Mouse (Mus musculus) stomach, postnatal 0 days (tissue): ENCODE results near the gene Cpped1. TPM values are rescaled to one million over a fixed set of nuclear protein-coding genes. Genes with fewer than 3 reads are reported as not detected.
A peak's percentile ranks its signal among the peaks of the same experiment; 100 is the strongest.

Experiments used
- ATAC-seq: fragments of 200-750 bp; cut with Nextera tagmentation; 2 replicates; pipeline ENCODE4 v1.8.0; 2017; ENCODE audit not compliant: low FRiP score, low TSS enrichment
- DNase-seq: peaks from one replicate; pipeline ENCODE4 v3.0.0-alpha.2; 2016; ENCODE audit warnings: low spot score
- H3K27ac ChIP-seq: fragments of 300-500 bp; sonication (generic); replicated peaks from 2 replicates; pipeline ENCODE4 v1.5.1; 2014; ENCODE audit warnings: mild to moderate bottlenecking, control low read depth
- H3K27me3 ChIP-seq: fragments of 300-500 bp; sonication (generic); 2 replicates; pipeline ENCODE4 v1.6.1; 2014; ENCODE audit warnings: low read length; ENCODE audit not compliant: control insufficient read depth, insufficient read depth
- H3K36me3 ChIP-seq: fragments of 300-500 bp; sonication (generic); 2 replicates; pipeline ENCODE4 v1.6.1; 2014; ENCODE audit warnings: low read length, mixed read lengths; ENCODE audit not compliant: control insufficient read depth, insufficient read depth
- H3K4me1 ChIP-seq: fragments of 300-500 bp; sonication (generic); replicated peaks from 2 replicates; pipeline ENCODE4 v1.6.1; 2014; ENCODE audit warnings: antibody characterized with exemption; ENCODE audit not compliant: control insufficient read depth, insufficient read depth
- H3K4me2 ChIP-seq: fragments of 300-500 bp; sonication (generic); replicated peaks from 2 replicates; pipeline ENCODE4 v1.6.1; 2014; ENCODE audit warnings: low read depth, mild to moderate bottlenecking, control low read depth, moderate library complexity
- H3K4me3 ChIP-seq: fragments of 300-500 bp; sonication (generic); 2 replicates; pipeline ENCODE4 v1.5.1; 2014; ENCODE audit warnings: low read depth, low read length, control low read depth
- H3K9ac ChIP-seq: fragments of 300-500 bp; sonication (generic); 2 replicates; pipeline ENCODE4 v1.6.1; 2014; ENCODE audit warnings: mild to moderate bottlenecking, low read length, control low read depth, mixed read lengths
- H3K9me3 ChIP-seq: fragments of 300-500 bp; sonication (generic); 2 replicates; pipeline ENCODE4 v1.6.1; 2016; ENCODE audit warnings: low read length; ENCODE audit not compliant: control insufficient read depth
- CTCF ChIP-seq: IDR thresholded peaks from 2 replicates; pipeline ENCODE4 v1.5.1; 2016; ENCODE audit warnings: antibody characterized with exemption, low read depth, mild to moderate bottlenecking, moderate library complexity
- EP300 ChIP-seq: optimal IDR thresholded peaks from 2 replicates; pipeline ENCODE3; 2016; ENCODE audit warnings: antibody characterized with exemption
- WGBS: fragments of 180-500 bp; shearing (Covaris S2); extraction: QIAGEN DNeasy Blood & Tissue Kit; methylation state at CpG from one replicate; pipeline ENCODE4 v1.1.7; 2014; 5-methylcytosine and 5-hydroxymethylcytosine counted together
- polyA plus RNA-seq: library from polyadenylated mRNA; unstranded; fragments of >200 nt; fragmentation: Nextera tagmentation; extraction: Ambion mirVana; gene quantifications from 2 replicates; pipeline ENCODE4 v1.2.1, GENCODE M21; 2015

Cpped1 gene
- polyA plus RNA-seq, 1 experiment from 2014 or later, result 16.0 TPM

- Histone ChIP-seq H3K4me3 (no peak overlapping the region), H3K36me3 (no peaks in the 10 kb centered on the region), H3K27ac (no peak overlapping the region), H3K9me3 (no peaks in the 10 kb centered on the region), H3K9ac (no peak overlapping the region), H3K4me2 (no peak overlapping the region), H3K27me3 (no peaks in the 10 kb centered on the region), H3K4me1 (no peaks in the 10 kb centered on the region)
- no peak for DNase-seq
- WGBS, result 68% methylated on average over 1 of the region's 1 CpGs
- no peak for TF ChIP-seq EP300
- TF ChIP-seq CTCF, result no peak
- ATAC-seq, result no peak
These were observed 152.5 kb downstream of the Cpped1 start for GRCm38 (mm10) chr16:11756598-11757245.

GRCm38 (mm10) chr16:11755281-11756066 lies 153.8 kb downstream of the Cpped1 start:
- Histone ChIP-seq H3K36me3 (no peaks in the 10 kb centered on the region), H3K4me3 (no peak overlapping the region), H3K4me2 (no peak overlapping the region), H3K9me3 (no peaks in the 10 kb centered on the region), H3K27me3 (no peaks in the 10 kb centered on the region), H3K27ac (no peak overlapping the region), H3K4me1 (no peaks in the 10 kb centered on the region), H3K9ac (no peak overlapping the region)
- DNase-seq (no peak), ATAC-seq (no peak)
- TF ChIP-seq CTCF (peak; percentile 32), EP300 (no peak)
- WGBS, result 85% methylated on average over 9 of the region's 9 CpGs

- Histone ChIP-seq H3K27ac (no peak overlapping the region), H3K27me3 (no peaks in the 10 kb centered on the region), H3K4me3 (no peak overlapping the region), H3K9ac (no peak overlapping the region), H3K9me3 (no peaks in the 10 kb centered on the region), H3K4me2 (no peak overlapping the region), H3K36me3 (no peaks in the 10 kb centered on the region), H3K4me1 (no peaks in the 10 kb centered on the region)
- TF ChIP-seq CTCF (no peak), EP300 (no peak)
- WGBS, result 96% methylated on average over 2 of the region's 2 CpGs
- no peak for DNase-seq
- ATAC-seq, result no peak
These were observed 155.1 kb downstream of the Cpped1 start for GRCm38 (mm10) chr16:11754136-11754535.

Other genes starting within 250 kb of the Cpped1 start
- 0.22 and 0.64 TPM in 2 replicates for gene Shisa9, start 74.7 kb upstream of the Cpped1 start, polyA plus RNA-seq